Mouse (Mus musculus): ENCODE measurements at regions not wholly inside any gene's neighbourhood (a gene's known extent, or its start where the extent isn't known, plus 50 kb on each side); places are given as distances from the start of the nearest gene placed in this dataset.

GRCm38 (mm10) chr1:57032407-57032806, 54.0 kb upstream of the Satb2 start:
- H3K36me3 ChIP-seq, result no peaks in the 10 kb centered on the region
- H3K27me3 ChIP-seq, result no peaks in the 10 kb centered on the region
- no peak overlapping the region for H3K4me3 ChIP-seq
- no peak overlapping the region for H3K4me2 ChIP-seq (replicated peaks)
- ATAC-seq (ENCODE audit: low FRiP score), result no peak
- H3K9ac ChIP-seq, result no peak overlapping the region
- H3K27ac ChIP-seq, result no peak overlapping the region
- H3K9me3 ChIP-seq (replicated peaks), result no peaks in the 10 kb centered on the region
- H3K4me1 ChIP-seq, result no peaks in the 10 kb centered on the region
- 84% methylated on average over 2 of the region's 2 CpGs for WGBS

- WGBS, result 83% methylated on average over 2 of the region's 2 CpGs
- Histone ChIP-seq H3K4me3 (no peak overlapping the region), H3K4me1 (no peaks in the 10 kb centered on the region), H3K27me3 (no peaks in the 10 kb centered on the region), H3K9ac (no peak overlapping the region), H3K9me3 (replicated peaks) (no peaks in the 10 kb centered on the region), H3K4me2 (replicated peaks) (no peak overlapping the region), H3K36me3 (no peaks in the 10 kb centered on the region), H3K27ac (no peak overlapping the region)
- ATAC-seq (ENCODE audit: low FRiP score), result no peak
These were observed 54.8 kb upstream of the Satb2 start for GRCm38 (mm10) chr1:57033244-57033643.

- WGBS, result 85% methylated on average over 6 of the region's 6 CpGs
- Histone ChIP-seq H3K4me3 (no peak overlapping the region), H3K27ac (no peak overlapping the region), H3K27me3 (no peaks in the 10 kb centered on the region), H3K4me2 (replicated peaks) (no peak overlapping the region), H3K9me3 (replicated peaks) (no peaks in the 10 kb centered on the region), H3K9ac (no peak overlapping the region), H3K36me3 (no peaks in the 10 kb centered on the region), H3K4me1 (no peaks in the 10 kb centered on the region)
- no peak for ATAC-seq (ENCODE audit: low FRiP score)
These were observed 56.0 kb upstream of the Satb2 start for GRCm38 (mm10) chr1:57034411-57034810.

- Histone ChIP-seq H3K4me3 (no peak overlapping the region), H3K4me1 (no peaks in the 10 kb centered on the region), H3K9ac (no peak overlapping the region), H3K27ac (no peak overlapping the region), H3K36me3 (no peaks in the 10 kb centered on the region), H3K4me2 (replicated peaks) (no peak overlapping the region), H3K27me3 (no peaks in the 10 kb centered on the region), H3K9me3 (replicated peaks) (no peaks in the 10 kb centered on the region)
- WGBS, result 87% methylated on average over 3 of the region's 3 CpGs
- no peak for ATAC-seq (ENCODE audit: low FRiP score)
These were observed 57.9 kb upstream of the Satb2 start for GRCm38 (mm10) chr1:57036382-57036781.

GRCm38 (mm10) chr1:57040201-57040600, 61.8 kb upstream of the Satb2 start:
- H3K9me3 ChIP-seq (replicated peaks), result no peaks in the 10 kb centered on the region
- WGBS, result 54% methylated on average over 8 of the region's 8 CpGs
- no peak for ATAC-seq (ENCODE audit: low FRiP score)
- no peaks in the 10 kb centered on the region; the same call in 1 of the 2 replicates for H3K27me3 ChIP-seq
- no peak overlapping the region for H3K4me2 ChIP-seq (replicated peaks)
- H3K36me3 ChIP-seq, result no peaks in the 10 kb centered on the region
- no peak overlapping the region for H3K9ac ChIP-seq
- H3K27ac ChIP-seq, result no peak overlapping the region
- no peaks in the 10 kb centered on the region for H3K4me1 ChIP-seq
- H3K4me3 ChIP-seq, result no peak overlapping the region

GRCm38 (mm10) chr1:57041578-57041977, 63.1 kb upstream of the Satb2 start:
- Histone ChIP-seq H3K9me3 (replicated peaks) (no peaks in the 10 kb centered on the region), H3K27ac (no peak overlapping the region), H3K4me2 (replicated peaks) (no peak overlapping the region), H3K36me3 (no peaks in the 10 kb centered on the region), H3K4me1 (no peaks in the 10 kb centered on the region), H3K4me3 (no peak overlapping the region), H3K9ac (no peak overlapping the region), H3K27me3 (no peaks in the 10 kb centered on the region; the same call in 1 of the 2 replicates)
- ATAC-seq (ENCODE audit: low FRiP score), result no peak

GRCm38 (mm10) chr1:57053836-57054235, 75.4 kb upstream of the Satb2 start:
- 84% methylated on average over 4 of the region's 4 CpGs for WGBS
- no peaks in the 10 kb centered on the region for H3K36me3 ChIP-seq
- no peaks in the 10 kb centered on the region; the same call in 1 of the 2 replicates for H3K9me3 ChIP-seq (replicated peaks)
- H3K4me3 ChIP-seq, result no peak overlapping the region
- no peaks in the 10 kb centered on the region for H3K4me1 ChIP-seq
- H3K9ac ChIP-seq, result no peak overlapping the region
- no peak for ATAC-seq (ENCODE audit: low FRiP score)
- H3K27ac ChIP-seq, result no peak overlapping the region
- no peak overlapping the region for H3K4me2 ChIP-seq (replicated peaks)
- H3K27me3 ChIP-seq, result no peaks in the 10 kb centered on the region; the same call in 1 of the 2 replicates

- H3K4me2 ChIP-seq (replicated peaks), result no peak overlapping the region
- no peak overlapping the region for H3K27ac ChIP-seq
- no peaks in the 10 kb centered on the region; the same call in 1 of the 2 replicates for H3K27me3 ChIP-seq
- no peaks in the 10 kb centered on the region; the same call in 1 of the 2 replicates for H3K9me3 ChIP-seq (replicated peaks)
- no peaks in the 10 kb centered on the region for H3K36me3 ChIP-seq
- no peak for ATAC-seq (ENCODE audit: low FRiP score)
- no peak overlapping the region for H3K4me3 ChIP-seq
- no peak overlapping the region for H3K9ac ChIP-seq
- H3K4me1 ChIP-seq, result no peaks in the 10 kb centered on the region
- WGBS, result 92% methylated on average over 9 of the region's 9 CpGs
These were observed 77.5 kb upstream of the Satb2 start for GRCm38 (mm10) chr1:57055976-57056375.

- no peak overlapping the region for H3K4me3 ChIP-seq
- no peak for ATAC-seq (ENCODE audit: low FRiP score)
- no peaks in the 10 kb centered on the region for H3K4me1 ChIP-seq
- H3K4me2 ChIP-seq (replicated peaks), result no peak overlapping the region
- H3K36me3 ChIP-seq, result no peaks in the 10 kb centered on the region
- no peak overlapping the region for H3K9ac ChIP-seq
- WGBS, result 41% methylated on average over 3 of the region's 3 CpGs
- H3K27ac ChIP-seq, result no peak overlapping the region
- H3K9me3 ChIP-seq (replicated peaks), result no peaks in the 10 kb centered on the region; the same call in 1 of the 2 replicates
- H3K27me3 ChIP-seq, result no peaks in the 10 kb centered on the region; the same call in 1 of the 2 replicates
These were observed 80.8 kb upstream of the Satb2 start for GRCm38 (mm10) chr1:57059216-57059615.

- H3K36me3 ChIP-seq, result no peaks in the 10 kb centered on the region
- no peak overlapping the region for H3K9ac ChIP-seq
- no peak overlapping the region for H3K4me3 ChIP-seq
- H3K4me2 ChIP-seq (replicated peaks), result no peak overlapping the region
- H3K27me3 ChIP-seq, result no peaks in the 10 kb centered on the region
- no peak for ATAC-seq (ENCODE audit: low FRiP score)
- H3K4me1 ChIP-seq, result no peaks in the 10 kb centered on the region
- H3K9me3 ChIP-seq (replicated peaks), result no peaks in the 10 kb centered on the region
- no peak overlapping the region for H3K27ac ChIP-seq
- WGBS, result 76% methylated on average over 3 of the region's 3 CpGs
These were observed 96.8 kb upstream of the Satb2 start for GRCm38 (mm10) chr1:57075221-57075620.

- Histone ChIP-seq H3K27me3 (no peaks in the 10 kb centered on the region), H3K36me3 (no peaks in the 10 kb centered on the region), H3K4me2 (replicated peaks) (no peak overlapping the region), H3K4me3 (no peak overlapping the region), H3K27ac (no peak overlapping the region), H3K4me1 (no peaks in the 10 kb centered on the region), H3K9ac (no peak overlapping the region), H3K9me3 (replicated peaks) (no peaks in the 10 kb centered on the region)
- 49% methylated on average over 8 of the region's 8 CpGs for WGBS
- no peak for ATAC-seq (ENCODE audit: low FRiP score)
These were observed 98.2 kb upstream of the Satb2 start for GRCm38 (mm10) chr1:57076696-57077095.

GRCm38 (mm10) chr1:57080306-57080705, 101.9 kb upstream of the Satb2 start:
- Histone ChIP-seq H3K9me3 (replicated peaks) (no peaks in the 10 kb centered on the region), H3K4me3 (no peak overlapping the region), H3K4me1 (peaks cover 11% of the 10 kb centered on the region), H3K9ac (no peak overlapping the region), H3K4me2 (replicated peaks) (no peak overlapping the region), H3K36me3 (no peaks in the 10 kb centered on the region), H3K27ac (no peak overlapping the region), H3K27me3 (0 out of 2 replicates have a peak, but pooled peaks cover 2% of the 10 kb centered on the region)
- ATAC-seq (ENCODE audit: low FRiP score), result no peak
- 54% methylated on average over 4 of the region's 4 CpGs for WGBS

- peak; percentile 71 for ATAC-seq (ENCODE audit: low FRiP score)
- peaks cover 11% of the 10 kb centered on the region for H3K4me1 ChIP-seq
- H3K27ac ChIP-seq, result no peak overlapping the region
- WGBS, result 30% methylated on average over 17 of the region's 17 CpGs
- H3K9ac ChIP-seq, result no peak overlapping the region
- peak overlapping the region; percentile 15 for H3K4me3 ChIP-seq
- H3K9me3 ChIP-seq (replicated peaks), result no peaks in the 10 kb centered on the region
- 0 out of 2 replicates have a peak, but pooled peaks cover 2% of the 10 kb centered on the region for H3K27me3 ChIP-seq
- peak overlapping the region; percentile 41 for H3K4me2 ChIP-seq (replicated peaks)
- H3K36me3 ChIP-seq, result no peaks in the 10 kb centered on the region
These were observed 104.7 kb upstream of the Satb2 start for GRCm38 (mm10) chr1:57083134-57083533.

Data from hindbrain, embryonic 12.5 days (tissue).